Mouse (Mus musculus) hindbrain, embryonic 15.5 days (tissue): ENCODE measurements around the gene Epm2aip1. TPM values are rescaled to one million over a fixed set of nuclear protein-coding genes. Genes with fewer than 3 reads are reported as not detected.

Experiments used
- ATAC-seq: fragments of 200-750 bp; cut with Nextera tagmentation; 2 replicates; pipeline ENCODE4 v1.8.0; 2017; ENCODE audit warnings: low read depth, moderate number of reproducible peaks, moderate TSS enrichment; ENCODE audit not compliant: low FRiP score
- H3K27ac ChIP-seq: fragments of 300-500 bp; sonication (generic); replicated peaks from 2 replicates; pipeline ENCODE4 v1.5.1; 2015; ENCODE audit warnings: mild to moderate bottlenecking, inconsistent platforms
- H3K27me3 ChIP-seq: fragments of 300-500 bp; sonication (generic); 2 replicates; pipeline ENCODE4 v1.6.1; 2015; ENCODE audit warnings: control low read depth, inconsistent platforms
- H3K36me3 ChIP-seq: fragments of 300-500 bp; sonication (generic); 2 replicates; pipeline ENCODE4 v1.6.1; 2015; ENCODE audit warnings: control low read depth, inconsistent platforms
- H3K4me1 ChIP-seq: fragments of 300-500 bp; sonication (generic); replicated peaks from 2 replicates; pipeline ENCODE4 v1.6.1; 2015; ENCODE audit warnings: control low read depth, inconsistent platforms
- H3K4me2 ChIP-seq: fragments of 300-500 bp; sonication (generic); 2 replicates; pipeline ENCODE4 v1.6.1; 2015; ENCODE audit warnings: moderate library complexity, mild to moderate bottlenecking, inconsistent platforms
- H3K4me3 ChIP-seq: fragments of 300-500 bp; sonication (generic); 2 replicates; pipeline ENCODE4 v1.5.1; 2015; ENCODE audit warnings: mild to moderate bottlenecking, inconsistent platforms
- H3K9ac ChIP-seq: fragments of 300-500 bp; sonication (generic); 2 replicates; pipeline ENCODE4 v1.6.1; 2015; ENCODE audit warnings: inconsistent platforms
- H3K9me3 ChIP-seq: fragments of 300-500 bp; sonication (generic); 2 replicates; pipeline ENCODE4 v1.6.1; 2016; ENCODE audit warnings: control low read depth, inconsistent platforms
- WGBS: fragments of 180-500 bp; shearing (Covaris S2); methylation state at CpG from one replicate; pipeline ENCODE4 v1.1.7; 2015; 5-methylcytosine and 5-hydroxymethylcytosine counted together
- polyA plus RNA-seq: library from polyadenylated mRNA; unstranded; fragments of >200 nt; fragmentation: Nextera tagmentation; extraction: Ambion mirVana; gene quantifications from 2 replicates; pipeline ENCODE4 v1.2.1, GENCODE M21; 2015

The Epm2aip1 gene
- polyA plus RNA-seq, 1 experiment from 2014 or later = 54.2 TPM

GRCm38 (mm10) chr9:111289832-111290339 is 18.2 kb downstream of the Epm2aip1 start:
- Histone ChIP-seq H3K27me3 (no peaks in the 10 kb centered on the region), H3K4me1 (peaks cover 21% of the 10 kb centered on the region), H3K4me2 (peak overlapping the region; percentile 8), H3K4me3 (no peak overlapping the region), H3K9me3 (no peaks in the 10 kb centered on the region), H3K36me3 (no peaks in the 10 kb centered on the region), H3K27ac (no peak overlapping the region), H3K9ac (no peak overlapping the region)
- peak; percentile 32; the same call in 1 of the 2 replicates for ATAC-seq
- 14% methylated on average over 21 of the region's 21 CpGs for WGBS

DNA sequence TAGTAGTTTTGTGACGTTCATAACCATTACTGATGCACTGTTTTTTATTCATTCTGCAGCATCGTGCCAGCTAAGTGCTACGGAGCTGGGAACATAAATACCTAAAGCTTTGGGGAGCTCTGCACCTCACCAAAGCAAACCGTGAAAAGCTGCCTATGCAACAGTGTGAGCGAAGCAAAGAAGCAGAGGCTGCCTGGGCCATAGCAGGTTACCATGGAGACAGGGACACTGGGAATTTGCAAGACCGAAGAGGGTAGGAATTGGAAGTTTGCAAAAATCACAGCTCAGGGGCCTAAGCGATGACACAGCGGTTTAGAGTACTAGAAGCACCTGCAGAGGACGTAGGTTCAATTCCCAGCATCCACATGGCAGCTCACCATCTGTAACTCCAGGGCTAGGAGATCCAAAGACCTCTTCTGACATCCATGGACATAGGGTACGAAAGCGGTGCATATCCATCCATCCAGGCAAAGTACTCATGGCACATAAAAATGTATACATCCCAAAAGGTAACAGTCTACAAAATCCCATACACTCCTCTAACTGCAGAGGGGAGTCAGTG is 18.9 kb downstream of the Epm2aip1 start:
- H3K36me3 ChIP-seq = no peaks in the 10 kb centered on the region
- 56% methylated on average over 11 of the region's 11 CpGs for WGBS
- H3K27me3 ChIP-seq = no peaks in the 10 kb centered on the region
- no peak overlapping the region for H3K9ac ChIP-seq
- H3K9me3 ChIP-seq = no peaks in the 10 kb centered on the region
- H3K4me3 ChIP-seq = no peak overlapping the region
- no peak overlapping the region for H3K4me2 ChIP-seq
- peaks cover 17% of the 10 kb centered on the region for H3K4me1 ChIP-seq
- no peak overlapping the region for H3K27ac ChIP-seq
- ATAC-seq = no peak

GRCm38 (mm10) chr9:111293234-111293633 is 21.5 kb downstream of the Epm2aip1 start:
- ATAC-seq = no peak
- H3K4me1 ChIP-seq = peaks cover 14% of the 10 kb centered on the region
- 90% methylated on average over 4 of the region's 4 CpGs for WGBS
- no peak overlapping the region for H3K9ac ChIP-seq
- no peak overlapping the region for H3K27ac ChIP-seq
- no peaks in the 10 kb centered on the region for H3K36me3 ChIP-seq
- no peak overlapping the region for H3K4me3 ChIP-seq
- H3K4me2 ChIP-seq = no peak overlapping the region
- H3K27me3 ChIP-seq = no peaks in the 10 kb centered on the region
- H3K9me3 ChIP-seq = no peaks in the 10 kb centered on the region

DNA sequence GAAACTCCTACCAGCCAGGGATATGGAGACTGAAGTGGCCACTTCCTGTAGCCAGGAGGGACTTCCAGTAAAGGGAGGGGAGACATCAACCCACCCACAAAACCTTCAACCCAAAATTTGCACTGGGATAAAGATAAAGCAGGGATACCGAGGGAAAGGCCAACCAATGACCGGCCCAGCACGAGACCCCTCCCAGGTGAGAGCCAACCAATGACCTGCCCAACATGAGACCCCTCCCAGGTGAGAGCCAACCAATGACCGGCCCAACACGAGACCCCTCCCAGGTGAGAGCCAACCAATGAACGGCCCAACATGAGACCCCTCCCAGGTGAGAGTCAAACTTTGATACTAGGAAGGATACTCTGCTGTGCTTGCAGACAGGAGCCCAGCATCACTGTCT is 23.2 kb downstream of the Epm2aip1 start:
- no peak overlapping the region for H3K27ac ChIP-seq
- H3K36me3 ChIP-seq = no peaks in the 10 kb centered on the region
- H3K9me3 ChIP-seq = no peaks in the 10 kb centered on the region
- no peak overlapping the region for H3K4me3 ChIP-seq
- no peak for ATAC-seq
- no peak overlapping the region for H3K4me2 ChIP-seq
- no peak overlapping the region for H3K9ac ChIP-seq
- WGBS = 93% methylated on average over 6 of the region's 6 CpGs
- H3K27me3 ChIP-seq = no peaks in the 10 kb centered on the region
- peaks cover 9% of the 10 kb centered on the region; the same call in 1 of the 2 replicates for H3K4me1 ChIP-seq

DNA sequence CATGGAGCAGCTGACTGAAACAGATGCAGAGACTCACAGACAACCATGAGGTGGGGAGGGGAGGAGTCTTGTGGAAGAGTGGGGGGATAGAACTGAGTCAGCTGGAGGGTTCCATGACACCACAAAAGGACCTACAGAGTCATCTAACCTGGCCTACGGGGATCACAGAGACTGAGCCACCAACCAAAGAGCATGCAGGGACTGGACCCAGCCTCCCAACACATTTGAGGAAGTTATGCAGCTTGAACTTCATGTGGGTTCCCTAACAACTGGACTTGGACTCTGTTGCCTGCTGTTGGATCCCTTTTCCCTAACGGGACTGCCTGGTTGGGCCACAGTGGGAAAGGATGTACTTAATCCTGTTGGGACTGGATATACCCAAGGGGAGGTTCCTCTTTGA is 23.6 kb downstream of the Epm2aip1 start:
- H3K27ac ChIP-seq = no peak overlapping the region
- H3K36me3 ChIP-seq = no peaks in the 10 kb centered on the region
- no peaks in the 10 kb centered on the region for H3K27me3 ChIP-seq
- peaks cover 5% of the 10 kb centered on the region; the same call in 1 of the 2 replicates for H3K4me1 ChIP-seq
- ATAC-seq = no peak
- no peaks in the 10 kb centered on the region for H3K9me3 ChIP-seq
- no peak overlapping the region for H3K4me3 ChIP-seq
- no peak overlapping the region for H3K4me2 ChIP-seq
- WGBS = 83% methylated on average over 2 of the region's 2 CpGs
- H3K9ac ChIP-seq = no peak overlapping the region

- H3K36me3 ChIP-seq = no peaks in the 10 kb centered on the region
Observed at GRCm38 (mm10) chr9:111296433-111296832, 24.7 kb downstream of the Epm2aip1 start.

DNA sequence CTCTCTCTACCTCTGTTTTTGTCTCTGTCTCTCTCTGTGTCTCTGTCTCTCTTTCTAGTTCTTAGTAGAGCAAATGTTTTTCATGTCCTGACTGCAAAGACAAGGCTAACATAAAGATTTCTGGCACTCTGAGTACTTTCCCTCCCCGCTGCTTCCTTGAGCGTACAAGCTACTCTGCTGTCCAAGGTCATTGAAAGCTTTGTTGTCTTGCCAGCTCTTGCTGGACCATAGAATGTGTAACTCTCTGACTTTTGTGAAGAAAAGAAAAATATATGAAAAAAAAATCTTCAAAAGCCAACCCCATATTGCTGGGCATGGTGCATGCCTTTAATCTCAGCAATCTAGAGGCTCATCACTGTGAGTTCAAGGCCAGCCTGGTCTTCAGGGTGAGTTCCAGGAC is 26.9 kb downstream of the Epm2aip1 start:
- Histone ChIP-seq H3K27me3 (no peaks in the 10 kb centered on the region), H3K9me3 (no peaks in the 10 kb centered on the region), H3K4me2 (no peak overlapping the region), H3K4me3 (no peak overlapping the region), H3K36me3 (no peaks in the 10 kb centered on the region), H3K4me1 (no peaks in the 10 kb centered on the region), H3K9ac (no peak overlapping the region), H3K27ac (no peak overlapping the region)
- ATAC-seq = no peak
- 75% methylated on average over 2 of the region's 2 CpGs for WGBS

More at GRCm38 (mm10) chr9:111296433-111296832, 24.7 kb downstream of the Epm2aip1 start:
- WGBS = 76% methylated on average over 7 of the region's 7 CpGs
- no peak for ATAC-seq
- Histone ChIP-seq H3K27me3 (no peaks in the 10 kb centered on the region), H3K9me3 (no peaks in the 10 kb centered on the region), H3K9ac (no peak overlapping the region), H3K4me2 (no peak overlapping the region), H3K4me1 (no peaks in the 10 kb centered on the region), H3K27ac (no peak overlapping the region), H3K4me3 (no peak overlapping the region)

DNA sequence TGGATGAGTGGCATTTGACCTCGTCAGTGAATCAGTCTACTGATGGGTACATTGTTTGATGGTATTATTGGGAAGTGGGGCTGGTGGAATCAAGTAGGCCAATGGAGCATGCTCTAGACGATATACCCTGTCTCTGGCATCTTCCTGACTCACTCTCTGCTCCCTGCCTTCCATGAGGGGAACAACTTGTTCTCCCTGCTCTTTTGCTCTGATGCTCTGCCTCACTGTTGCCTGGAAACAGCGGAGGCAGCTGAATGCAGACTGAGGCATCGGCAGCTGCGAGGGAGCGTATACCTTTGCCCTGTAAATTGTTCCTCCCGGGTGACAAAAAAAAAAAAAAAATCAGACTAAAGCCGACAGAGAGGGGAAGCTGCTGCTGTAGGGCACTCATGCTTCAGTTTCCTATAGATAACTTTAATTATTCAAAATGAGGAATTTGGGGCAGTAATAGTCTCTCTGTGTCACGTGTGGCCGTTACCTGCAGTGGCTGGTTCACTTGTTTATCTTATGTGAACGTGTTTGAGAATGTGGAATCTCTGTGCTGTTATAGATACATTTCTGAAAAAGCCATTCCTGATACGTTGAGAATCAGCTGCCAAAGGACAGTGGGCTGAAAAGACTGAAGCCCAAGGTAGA is 30.6 kb downstream of the Epm2aip1 start:
- Histone ChIP-seq H3K4me1 (no peaks in the 10 kb centered on the region), H3K9ac (no peak overlapping the region), H3K9me3 (no peaks in the 10 kb centered on the region), H3K4me3 (no peak overlapping the region), H3K4me2 (no peak overlapping the region), H3K27me3 (no peaks in the 10 kb centered on the region), H3K27ac (no peak overlapping the region), H3K36me3 (no peaks in the 10 kb centered on the region)
- no peak for ATAC-seq
- 46% methylated on average over 12 of the region's 12 CpGs for WGBS

DNA sequence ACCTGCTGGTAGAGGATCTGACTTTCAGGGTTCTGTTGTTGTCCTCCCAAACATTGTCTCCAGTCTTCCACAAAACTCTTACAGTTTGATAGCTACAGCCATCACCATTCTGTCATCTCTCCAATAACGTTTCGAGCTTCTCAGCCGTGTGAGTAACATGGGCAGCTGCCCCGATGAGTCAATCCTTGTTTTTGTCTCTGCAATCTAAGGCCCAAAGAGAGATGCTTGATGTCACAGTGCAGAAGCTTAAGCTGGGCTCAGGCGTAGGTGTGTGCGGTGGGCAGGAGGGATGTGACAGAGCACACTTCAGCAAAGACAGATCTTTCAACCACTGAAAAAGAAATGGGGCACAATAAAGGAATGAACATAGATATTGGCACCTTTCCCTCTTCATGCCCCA is 32.3 kb downstream of the Epm2aip1 start:
- H3K9ac ChIP-seq = no peak overlapping the region
- H3K4me2 ChIP-seq = no peak overlapping the region
- ATAC-seq = no peak
- peaks cover 3% of the 10 kb centered on the region; the same call in 1 of the 2 replicates for H3K27me3 ChIP-seq
- H3K36me3 ChIP-seq = no peaks in the 10 kb centered on the region
- 86% methylated on average over 6 of the region's 6 CpGs for WGBS
- no peaks in the 10 kb centered on the region for H3K4me1 ChIP-seq
- H3K4me3 ChIP-seq = no peak overlapping the region
- no peaks in the 10 kb centered on the region for H3K9me3 ChIP-seq
- no peak overlapping the region for H3K27ac ChIP-seq

DNA sequence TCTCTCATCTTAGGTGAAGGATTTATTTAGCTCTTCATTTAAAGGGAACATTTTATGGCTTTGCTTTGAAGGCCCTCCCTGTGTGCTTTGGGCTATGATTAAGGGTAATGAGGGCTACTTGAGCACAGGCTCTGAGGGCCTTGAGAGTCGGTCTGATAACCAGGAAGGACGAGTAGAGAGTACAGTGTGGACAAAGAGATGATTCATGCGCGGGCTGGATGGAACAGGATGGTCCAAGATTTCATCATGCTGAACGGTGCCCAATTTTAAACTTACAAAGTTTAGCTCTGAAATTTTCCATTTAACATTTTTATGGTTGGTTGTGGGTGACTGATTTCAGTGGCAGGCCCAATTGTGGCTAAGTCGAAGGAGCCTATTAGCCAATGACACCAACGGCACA is 34.4 kb downstream of the Epm2aip1 start:
- peaks cover 22% of the 10 kb centered on the region for H3K27me3 ChIP-seq
- H3K4me1 ChIP-seq = peaks cover 2% of the 10 kb centered on the region; the same call in 1 of the 2 replicates
- no peak overlapping the region for H3K4me2 ChIP-seq
- H3K9me3 ChIP-seq = no peaks in the 10 kb centered on the region
- no peak overlapping the region for H3K27ac ChIP-seq
- no peak overlapping the region for H3K4me3 ChIP-seq
- no peak overlapping the region for H3K9ac ChIP-seq
- WGBS = 93% methylated on average over 7 of the region's 7 CpGs
- no peak for ATAC-seq
- H3K36me3 ChIP-seq = no peaks in the 10 kb centered on the region

- peaks cover 40% of the 10 kb centered on the region for H3K27me3 ChIP-seq
- no peaks in the 10 kb centered on the region for H3K9me3 ChIP-seq
- H3K27ac ChIP-seq = peak within 1 kb of the TSS; percentile 68
- no peaks in the 10 kb centered on the region for H3K36me3 ChIP-seq
- WGBS = 9% methylated on average over 72 of the region's 72 CpGs
- peak within 1 kb of the TSS; percentile 66 for H3K4me3 ChIP-seq
- H3K9ac ChIP-seq = peak within 1 kb of the TSS; percentile 64
- H3K4me2 ChIP-seq = peak within 1 kb of the TSS; percentile 91
- H3K4me1 ChIP-seq = peaks cover 24% of the 10 kb centered on the region
- ATAC-seq = peak; percentile 70
Observed at GRCm38 (mm10) chr9:111311031-111311842, 39.5 kb downstream of the Epm2aip1 start, which contains the start of gene Trank1. Gene Trank1 (plus strand): TSS chr9:111311739.
